Mouse (Mus musculus) bone marrow macrophage, adult 2 months (primary cell): ENCODE results near the gene Cetn4. TPM values are rescaled to one million over a fixed set of nuclear protein-coding genes. Genes with fewer than 3 reads are reported as not detected.

Source experiments
- H3K27ac ChIP-seq: 2 replicates; pipeline ENCODE4 v1.5.1; 2012; ENCODE audit warnings: low read depth, low read length; ENCODE audit not compliant: insufficient read depth
- H3K4me1 ChIP-seq: 2 replicates; pipeline ENCODE4 v1.6.1; 2012; ENCODE audit warnings: low read length; ENCODE audit not compliant: control insufficient read depth, insufficient read depth
- H3K4me3 ChIP-seq: 2 replicates; pipeline ENCODE4 v1.5.1; 2012; ENCODE audit warnings: mild to moderate bottlenecking, low read length, moderate library complexity; ENCODE audit not compliant: insufficient read depth
- CTCF ChIP-seq: IDR thresholded peaks from 2 replicates; pipeline ENCODE4 v1.5.1; 2012; ENCODE audit warnings: low read depth, mild to moderate bottlenecking, low read length, moderate library complexity
- POLR2A ChIP-seq: IDR thresholded peaks from 2 replicates; pipeline ENCODE4 v1.6.1; 2012; ENCODE audit warnings: mild to moderate bottlenecking, low read depth, low read length, borderline replicate concordance
- polyA plus RNA-seq: library from polyadenylated mRNA; stranded (reverse); fragments of >200 nt; gene quantifications from 2 replicates; pipeline ENCODE4 v1.2.4, GENCODE M21; 2012; ENCODE audit not compliant: missing spikeins, insufficient read depth, insufficient read length

The Cetn4 gene
- 1.6 and 4.4 TPM in 2 replicates for polyA plus RNA-seq

DNA sequence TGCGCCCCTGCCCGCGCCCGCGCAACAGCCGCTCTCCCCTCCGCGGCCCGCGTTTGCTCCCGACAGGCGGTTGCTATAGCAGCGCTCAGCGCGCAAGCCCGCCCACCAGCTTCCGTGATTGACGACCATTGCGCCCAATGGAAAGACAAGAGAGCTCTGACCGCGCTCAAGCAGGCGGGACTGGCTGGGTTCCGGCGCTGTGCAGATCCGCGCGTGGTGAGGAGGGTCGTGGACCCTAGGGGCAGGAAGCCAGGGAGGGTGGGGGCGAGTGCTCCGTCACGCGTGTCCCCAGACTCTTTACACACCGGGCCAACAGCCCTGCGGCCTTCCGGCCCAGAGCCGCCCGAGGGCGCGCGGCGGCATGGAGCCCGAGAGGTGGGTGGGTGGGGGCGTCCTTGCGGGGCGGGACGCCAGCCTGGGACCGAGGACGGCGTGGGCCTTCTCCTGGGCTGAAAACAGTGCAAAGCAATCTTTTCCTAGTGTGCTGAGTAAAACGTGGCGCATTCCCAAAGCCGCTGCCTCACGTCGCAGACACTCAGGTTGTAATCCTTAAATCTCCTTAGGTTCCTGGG, at the start of gene Cetn4, which contains the start of gene Bbs12:
TSS of gene Cetn4 (minus strand) at position 339 of the 572 bp plus-strand sequence.
TSS of gene Bbs12 (plus strand) at position 185 of the 572 bp plus-strand sequence.
- Histone ChIP-seq H3K27ac (peak within 1 kb of the TSS; percentile 39), H3K4me1 (peaks cover 13% of the 10 kb centered on the region), H3K4me3 (peak within 1 kb of the TSS; percentile 82)
- TF ChIP-seq CTCF (no peak), POLR2A (no peak)

DNA sequence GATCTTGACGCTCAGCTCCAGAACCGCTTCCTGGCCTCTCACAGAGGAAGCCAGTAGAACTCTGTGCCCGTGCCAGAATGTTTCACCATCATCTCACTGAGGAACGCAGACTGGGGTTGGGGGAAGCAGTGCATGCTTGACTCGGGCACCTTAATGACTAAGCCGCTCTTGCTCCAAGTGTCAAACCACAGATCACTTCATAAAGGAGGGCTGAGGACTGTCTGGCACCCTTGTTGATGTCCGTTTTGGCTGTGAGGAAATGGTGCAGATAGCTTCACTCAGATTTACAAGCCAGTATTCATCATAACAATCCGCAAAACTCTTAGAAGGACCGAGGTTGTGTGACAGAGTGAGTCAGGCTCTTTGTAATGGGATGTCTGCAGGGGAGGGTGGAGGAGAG, 48.2 kb upstream of the Cetn4 start:
- Histone ChIP-seq H3K4me1 (peaks cover 11% of the 10 kb centered on the region), H3K4me3 (peak overlapping the region; percentile 24), H3K27ac (no peak overlapping the region)
- TF ChIP-seq POLR2A: no peak
- TF ChIP-seq CTCF: no peak

DNA sequence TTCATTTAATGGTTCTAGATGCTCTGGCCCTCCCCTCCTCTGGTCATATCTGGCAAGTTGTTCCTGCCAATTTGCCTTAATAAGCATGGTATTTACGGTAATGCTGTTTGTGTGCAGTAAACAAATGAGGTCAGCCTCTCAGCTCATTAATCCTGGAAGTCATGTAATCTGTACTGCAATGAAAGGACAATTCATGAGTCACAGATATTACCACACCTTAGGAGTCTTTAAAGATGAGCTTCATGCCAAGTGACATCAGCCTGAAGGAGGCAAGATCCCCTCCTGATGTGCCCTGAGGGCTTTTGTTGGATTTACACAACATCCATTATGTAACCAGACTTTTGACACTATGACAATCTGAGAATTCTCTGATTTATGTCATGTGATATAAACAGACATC, 42.2 kb upstream of the Cetn4 start:
- Histone ChIP-seq H3K4me1 (no peaks in the 10 kb centered on the region), H3K27ac (no peak overlapping the region), H3K4me3 (no peak overlapping the region)
- TF ChIP-seq POLR2A (no peak), CTCF (no peak)

DNA sequence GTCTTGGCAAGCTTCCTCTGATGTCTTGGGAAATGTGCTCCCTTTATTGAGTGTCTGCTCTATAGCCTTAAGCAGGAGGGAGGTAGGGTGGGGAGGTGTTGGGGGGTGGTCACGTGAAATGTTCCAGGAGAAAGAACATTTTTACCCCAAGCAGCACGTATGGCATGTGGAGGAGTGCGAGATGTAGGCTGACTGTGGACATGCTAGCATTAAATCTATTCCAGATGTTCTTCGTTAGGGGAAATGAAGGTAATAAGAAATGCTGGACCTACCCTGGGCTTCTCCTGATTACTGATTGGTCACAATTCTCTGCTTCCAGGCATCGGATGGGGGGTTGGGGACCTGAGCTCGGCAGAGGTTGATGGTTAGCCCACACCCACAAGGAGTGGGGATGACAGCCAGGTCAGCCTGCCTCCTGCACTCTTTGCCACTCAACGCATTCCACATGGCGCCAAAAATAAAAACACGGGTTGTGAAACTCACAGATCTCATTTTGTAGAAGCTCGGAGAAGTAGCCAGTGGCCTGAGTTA, 41.5 kb upstream of the Cetn4 start:
- TF ChIP-seq CTCF (no peak), POLR2A (no peak)
- Histone ChIP-seq H3K4me1 (no peaks in the 10 kb centered on the region), H3K4me3 (no peak overlapping the region), H3K27ac (no peak overlapping the region)

GRCm38 (mm10) chr3:37350386-37350785, 37.9 kb upstream of the Cetn4 start:
- Histone ChIP-seq H3K4me3 (no peak overlapping the region), H3K27ac (no peak overlapping the region), H3K4me1 (peaks cover 4% of the 10 kb centered on the region)
- TF ChIP-seq CTCF (no peak), POLR2A (no peak)

DNA sequence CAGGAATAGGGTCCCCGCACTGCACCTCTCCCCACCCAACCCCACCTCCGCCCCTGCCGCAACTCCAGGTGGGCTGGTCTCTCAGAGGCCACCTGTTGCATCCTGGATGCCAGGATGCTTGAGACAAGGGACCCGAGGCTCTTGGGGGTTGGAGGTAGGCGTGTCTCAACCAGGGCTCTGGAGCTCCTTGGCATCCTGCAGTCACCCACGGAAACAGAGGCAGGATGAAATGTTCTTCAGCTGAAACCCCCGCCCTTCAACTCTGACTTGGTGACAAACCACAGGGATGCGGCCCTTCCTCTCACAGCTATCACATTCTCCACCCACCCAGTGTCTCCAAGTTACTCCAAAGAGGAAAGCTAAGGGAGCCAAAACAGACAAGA, 36.6 kb upstream of the Cetn4 start:
- TF ChIP-seq POLR2A: no peak
- TF ChIP-seq CTCF: no peak
- H3K27ac ChIP-seq: no peak overlapping the region
- peaks cover 4% of the 10 kb centered on the region for H3K4me1 ChIP-seq
- no peak overlapping the region for H3K4me3 ChIP-seq

DNA sequence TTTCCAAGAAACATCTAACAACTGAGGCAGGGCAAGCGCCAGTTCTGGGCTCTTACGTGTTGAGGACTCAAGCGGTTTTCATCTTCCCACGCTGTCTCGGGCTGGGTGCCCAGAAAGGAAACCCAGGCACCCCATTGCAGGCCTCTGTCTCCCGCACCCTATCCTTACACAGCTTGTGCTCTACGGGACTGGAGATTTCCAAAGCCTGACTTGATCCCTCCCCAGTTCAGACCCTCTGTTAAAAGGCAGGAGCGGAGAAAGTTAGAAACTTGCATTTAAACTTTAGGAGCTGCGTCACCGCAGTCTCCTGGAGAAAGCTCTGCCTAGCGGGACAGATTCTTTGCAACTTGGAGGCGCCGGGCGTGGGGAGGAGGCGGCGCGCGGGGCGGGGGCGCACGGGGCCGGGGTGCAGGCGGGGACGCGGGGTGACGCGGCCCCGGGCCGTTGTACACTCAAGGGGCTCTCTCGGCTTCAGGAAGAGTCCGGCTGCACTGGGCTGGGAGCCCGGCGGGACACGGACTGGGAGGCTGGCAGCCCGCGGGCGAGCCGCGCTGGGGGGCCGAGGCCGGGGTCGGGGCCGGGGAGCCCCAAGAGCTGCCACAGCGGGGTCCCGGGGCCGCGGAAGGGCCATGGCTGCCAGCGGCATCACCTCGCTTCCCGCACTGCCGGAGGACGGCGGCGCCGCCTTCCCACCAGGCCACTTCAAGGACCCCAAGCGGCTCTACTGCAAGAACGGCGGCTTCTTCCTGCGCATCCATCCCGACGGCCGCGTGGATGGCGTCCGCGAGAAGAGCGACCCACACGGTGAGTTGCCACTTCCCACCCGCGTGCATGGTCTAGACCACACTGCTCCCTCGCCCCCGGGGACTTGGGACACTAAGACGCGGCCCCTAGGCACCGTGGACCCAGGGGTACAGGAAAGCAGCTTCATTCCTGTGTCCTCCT, 36.0 kb upstream of the Cetn4 start, which contains the start of gene Fgf2:
TSS of gene Fgf2 (plus strand) at position 126 of the 945 bp plus-strand sequence.
- peak within 1 kb of the TSS; percentile 53 for H3K4me3 ChIP-seq
- H3K4me1 ChIP-seq: peaks cover 4% of the 10 kb centered on the region
- H3K27ac ChIP-seq: no peak within 1 kb of the TSS
- no peak for TF ChIP-seq CTCF

DNA sequence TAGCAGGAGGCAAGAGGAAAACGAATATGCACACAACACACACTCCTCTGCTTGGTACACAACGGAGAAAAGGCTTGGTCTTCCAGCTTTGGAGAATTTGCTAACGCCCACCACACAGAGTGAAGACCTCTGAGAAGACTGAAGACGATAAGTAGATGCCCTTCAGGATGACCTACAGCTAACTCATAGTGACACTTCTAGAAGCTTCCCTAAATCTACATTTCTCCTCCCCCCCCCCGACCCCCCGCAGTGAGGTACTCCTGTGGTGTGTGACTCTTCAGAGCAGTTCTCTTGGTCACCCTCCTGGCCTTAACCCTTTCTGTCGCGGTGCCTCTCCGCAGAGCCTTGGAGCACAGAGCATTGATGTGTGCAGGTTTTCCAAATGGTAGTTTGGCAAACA, 35.2 kb upstream of the Cetn4 start:
- Histone ChIP-seq H3K4me1 (peaks cover 4% of the 10 kb centered on the region), H3K4me3 (no peak overlapping the region), H3K27ac (no peak overlapping the region)
- TF ChIP-seq POLR2A (no peak), CTCF (no peak)

DNA sequence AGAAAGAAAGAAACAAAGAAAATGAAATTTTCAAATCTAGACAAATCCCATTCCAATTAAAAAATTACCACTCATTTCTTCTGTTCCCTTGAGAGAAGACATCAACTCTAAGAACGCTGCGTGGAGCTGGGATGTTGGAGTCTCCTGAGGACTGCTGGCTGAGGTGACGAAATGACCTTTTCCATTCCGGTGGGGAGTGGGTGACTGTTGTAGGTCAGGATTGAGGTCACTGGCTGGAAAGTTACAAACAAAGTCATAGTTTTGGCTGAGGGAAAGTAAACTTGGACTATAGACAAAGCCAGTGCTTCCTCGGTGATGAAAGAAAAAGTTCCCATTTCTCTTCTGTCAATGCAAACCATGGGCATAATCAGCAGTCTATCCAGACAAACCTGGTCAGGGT, 30.3 kb upstream of the Cetn4 start:
- Histone ChIP-seq H3K27ac (no peak overlapping the region), H3K4me1 (peaks cover 4% of the 10 kb centered on the region), H3K4me3 (no peak overlapping the region)
- TF ChIP-seq POLR2A (no peak), CTCF (no peak)

GRCm38 (mm10) chr3:37341110-37341509, 28.6 kb upstream of the Cetn4 start:
- Histone ChIP-seq H3K27ac (no peak overlapping the region), H3K4me3 (no peak overlapping the region), H3K4me1 (0 out of 2 replicates have a peak, but pooled peaks cover 3% of the 10 kb centered on the region)
- TF ChIP-seq POLR2A (no peak), CTCF (peak; percentile 33; the same call in 1 of the 2 replicates)
